Mouse (Mus musculus): Measurements from ENCODE around the gene Frmd5.

Frmd5 gene

DNA sequence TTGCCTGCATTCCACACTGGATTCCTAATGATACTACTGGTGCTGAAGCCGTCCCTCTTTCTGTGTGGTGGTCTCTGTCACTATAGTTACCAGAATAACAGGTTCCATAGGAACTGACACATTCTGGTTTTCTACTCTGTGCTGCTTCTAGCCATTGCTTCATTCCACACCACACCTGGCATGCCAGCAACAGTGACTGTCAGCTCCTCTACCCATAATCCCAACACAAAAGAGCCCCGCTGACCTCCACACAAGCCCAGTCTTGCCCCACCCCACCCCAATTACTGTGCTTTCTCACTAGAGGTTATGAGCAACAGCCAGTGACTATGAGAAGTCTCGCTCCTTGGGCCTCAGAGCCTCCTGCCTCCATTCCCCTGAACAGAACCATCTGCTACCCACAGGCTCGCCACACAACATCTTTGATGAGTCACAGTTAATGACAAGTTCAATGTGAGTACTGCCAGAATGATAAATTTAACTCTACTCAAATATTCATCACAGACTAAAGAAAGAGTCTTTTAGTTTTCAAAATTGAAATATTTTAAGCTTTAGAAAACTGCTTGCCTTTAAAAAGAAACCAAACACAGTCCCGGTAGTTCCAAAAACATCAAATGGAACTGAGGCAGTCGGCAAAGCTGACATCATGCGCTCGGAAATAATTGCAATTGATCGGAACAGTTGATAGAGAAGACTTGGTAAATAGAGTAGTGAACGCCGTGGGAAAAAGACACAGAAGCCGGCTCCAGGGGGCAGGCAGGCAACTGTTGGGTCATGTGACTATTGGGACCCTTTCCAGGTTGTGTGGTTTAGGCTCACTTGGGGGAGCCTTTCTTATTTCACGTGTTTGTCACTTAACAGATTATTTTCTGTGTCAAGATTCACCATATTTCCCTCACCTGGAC lies 185.4 kb downstream of the Frmd5 start:
- DNase-seq (ENCODE audit: low spot score in 2 of 2): no peak

DNA sequence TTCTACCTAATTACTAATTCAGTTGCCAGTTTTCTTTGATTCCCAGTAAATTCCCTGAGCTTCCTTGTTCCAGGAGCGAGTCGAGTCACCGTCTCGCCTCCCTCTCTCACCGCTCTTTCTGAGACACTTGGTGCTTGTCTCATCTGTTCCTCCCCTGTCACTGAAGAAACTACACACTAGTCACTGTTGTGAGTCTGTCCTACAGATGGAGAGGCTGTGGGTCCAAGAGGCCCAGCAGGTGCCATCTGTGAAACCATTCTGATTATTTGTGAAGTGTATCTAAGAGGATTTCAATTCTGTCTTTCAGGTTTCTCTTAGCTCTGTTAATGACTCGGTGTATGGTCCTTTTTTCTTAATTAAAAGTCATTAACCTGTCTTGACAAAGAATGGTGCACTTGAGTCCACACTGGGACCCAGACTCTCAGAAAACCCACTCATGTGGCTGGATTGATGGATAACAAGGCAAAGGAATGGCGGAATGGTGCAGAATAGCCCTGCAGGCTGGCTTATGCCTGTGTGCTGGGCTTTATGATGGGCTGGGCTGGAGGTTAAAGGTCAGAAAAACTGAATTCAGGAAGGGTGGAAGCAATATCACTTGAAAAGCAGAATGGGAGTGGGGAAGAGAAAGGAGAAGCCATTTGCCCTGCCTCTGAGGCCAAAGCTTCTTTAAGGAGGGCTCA lies 186.2 kb downstream of the Frmd5 start:
- DNase-seq (ENCODE audit: low spot score in 2 of 2): no peak

DNA sequence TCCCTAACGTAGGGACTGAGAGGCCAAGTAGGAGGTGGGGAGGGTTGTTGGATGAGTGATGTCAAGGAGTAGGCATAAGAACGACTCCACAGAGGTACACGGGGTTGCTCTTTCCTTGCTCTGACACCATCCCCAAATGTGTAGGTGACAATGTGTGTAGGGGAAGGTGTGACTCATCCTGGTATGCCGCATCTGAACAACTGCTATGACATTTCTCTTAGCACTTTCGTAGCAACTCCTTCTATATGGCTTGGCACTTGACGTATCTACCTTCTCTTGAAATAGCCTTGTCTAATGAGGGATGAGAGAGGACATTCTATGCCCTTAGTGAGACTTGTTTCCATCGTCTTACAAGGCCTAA lies 191.7 kb downstream of the Frmd5 start:
- DNase-seq (ENCODE audit: low spot score in 2 of 2): no peak

DNA sequence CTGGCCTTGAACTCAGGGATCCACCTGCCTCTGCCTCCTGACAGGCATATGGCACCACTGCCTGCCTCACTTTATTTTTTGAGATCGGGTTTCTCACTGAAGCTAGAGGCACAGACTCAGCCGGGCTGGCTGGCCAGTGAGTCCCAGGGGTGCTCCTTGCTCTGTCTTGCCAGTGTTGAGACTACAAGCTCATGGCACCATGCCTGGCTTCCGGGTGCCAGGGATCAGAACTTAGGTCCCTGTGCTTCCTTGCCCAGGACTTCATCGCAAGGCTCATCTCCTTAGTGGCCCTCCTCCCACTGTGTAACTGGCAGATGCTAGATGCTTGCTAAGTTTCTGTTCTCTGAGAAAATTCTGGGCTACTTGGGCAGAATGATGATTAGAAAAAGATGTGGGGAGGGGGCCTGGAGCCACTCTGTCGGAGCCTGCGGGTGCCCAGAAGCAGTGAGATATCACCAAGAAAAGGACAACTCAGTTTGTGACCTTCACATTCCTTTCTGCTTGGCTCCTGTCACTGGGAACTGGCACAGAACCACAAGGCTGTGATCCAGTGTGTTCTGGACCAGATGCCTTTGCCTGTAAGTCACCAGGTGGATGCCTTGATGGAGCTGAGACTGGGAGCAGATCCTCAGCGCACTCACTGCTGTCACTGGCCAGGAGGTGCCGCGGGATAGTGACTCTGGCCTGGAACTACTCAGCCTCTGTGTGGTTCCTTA lies 192.2 kb downstream of the Frmd5 start:
- no peak for DNase-seq (ENCODE audit: low spot score in 2 of 2)

DNA sequence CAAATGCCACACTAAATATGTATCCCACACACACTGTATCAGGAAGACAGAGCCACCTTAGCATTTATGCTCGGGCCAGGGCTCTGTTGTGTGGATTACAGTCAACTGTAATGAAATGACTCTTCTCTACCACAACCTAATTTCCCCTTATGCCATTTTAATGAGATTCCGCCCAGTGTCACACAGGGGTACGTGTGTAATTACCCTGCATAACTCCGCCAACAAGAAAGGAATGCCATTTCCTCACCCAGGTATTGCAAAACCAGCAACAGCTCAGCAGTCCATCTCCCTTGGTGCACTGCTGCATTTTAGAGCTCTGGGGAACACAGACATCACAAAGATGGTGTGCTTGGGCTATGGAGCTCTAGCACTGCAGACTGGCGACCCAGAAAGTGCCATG lies 194.8 kb downstream of the Frmd5 start:
- DNase-seq (ENCODE audit: low spot score in 2 of 2): no peak

DNA sequence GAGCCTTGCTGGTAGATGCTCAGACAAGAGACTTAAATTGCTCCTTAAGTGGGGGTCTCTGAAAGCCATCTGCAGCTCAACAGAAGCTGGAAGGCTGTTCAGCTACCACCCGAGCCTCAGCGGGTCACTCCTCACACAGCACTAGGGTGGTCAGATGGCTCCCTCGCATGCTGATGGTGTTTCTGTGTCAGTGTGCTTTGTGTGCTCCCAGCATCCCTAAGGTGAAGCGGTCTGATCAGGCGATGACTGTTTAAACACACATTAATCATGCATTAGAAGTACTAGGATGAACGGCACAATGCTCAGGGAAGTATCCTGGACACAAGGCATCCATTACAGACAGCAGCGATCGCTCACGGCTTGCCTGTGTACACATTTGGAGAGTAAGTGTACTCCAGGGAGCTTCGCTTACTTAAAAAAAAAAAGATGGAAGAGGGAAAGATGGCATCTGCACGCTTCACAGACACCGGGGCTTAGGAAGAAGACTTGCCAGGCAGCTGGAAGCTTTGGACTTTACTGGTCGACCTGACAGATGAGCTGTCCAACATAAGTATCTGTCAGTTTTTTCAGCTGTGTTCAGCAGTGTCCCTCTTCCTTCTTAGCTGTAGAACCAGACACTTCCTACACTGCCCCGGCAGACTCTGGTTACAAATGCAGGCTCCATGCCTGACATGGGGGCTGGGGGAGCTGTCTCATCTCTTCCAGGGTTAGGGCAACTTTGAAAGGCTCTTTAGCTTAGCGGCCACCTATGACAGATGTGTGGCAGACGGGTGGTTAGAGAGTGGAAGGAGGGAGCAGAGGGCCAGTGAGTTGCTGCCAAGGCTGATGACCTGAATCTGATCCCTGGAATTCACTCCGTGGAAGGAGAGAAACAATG lies 196.6 kb downstream of the Frmd5 start:
- no peak for DNase-seq (ENCODE audit: low spot score in 2 of 2)

DNA sequence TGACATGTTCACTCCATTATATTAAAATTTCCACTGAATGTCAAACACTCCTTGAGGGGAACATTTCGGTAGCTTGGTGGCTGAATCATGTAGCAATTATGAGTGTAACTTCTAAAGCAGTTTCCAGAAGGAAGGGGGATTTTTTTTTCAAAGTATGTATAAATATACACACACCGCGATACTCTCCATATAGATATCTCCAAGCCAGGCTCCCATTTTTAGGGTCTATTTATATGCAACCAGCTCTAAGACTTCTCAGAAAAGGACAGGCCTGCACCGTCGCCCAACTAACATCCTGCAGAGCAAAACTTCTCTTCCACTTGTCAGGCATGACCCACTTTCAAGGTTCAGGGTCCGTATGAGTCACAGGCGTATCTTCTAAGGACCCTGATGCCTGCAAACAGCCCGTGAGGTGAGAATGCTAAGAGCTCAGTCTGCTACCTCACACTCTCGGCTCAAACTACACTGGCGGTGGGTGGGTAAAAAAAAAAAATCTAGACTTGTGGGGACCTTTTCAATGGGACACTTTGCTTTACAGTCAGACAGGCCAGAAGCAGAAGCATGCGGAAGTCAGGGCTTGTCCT lies 197.7 kb downstream of the Frmd5 start:
- no peak for DNase-seq (ENCODE audit: low spot score in 2 of 2)

DNA sequence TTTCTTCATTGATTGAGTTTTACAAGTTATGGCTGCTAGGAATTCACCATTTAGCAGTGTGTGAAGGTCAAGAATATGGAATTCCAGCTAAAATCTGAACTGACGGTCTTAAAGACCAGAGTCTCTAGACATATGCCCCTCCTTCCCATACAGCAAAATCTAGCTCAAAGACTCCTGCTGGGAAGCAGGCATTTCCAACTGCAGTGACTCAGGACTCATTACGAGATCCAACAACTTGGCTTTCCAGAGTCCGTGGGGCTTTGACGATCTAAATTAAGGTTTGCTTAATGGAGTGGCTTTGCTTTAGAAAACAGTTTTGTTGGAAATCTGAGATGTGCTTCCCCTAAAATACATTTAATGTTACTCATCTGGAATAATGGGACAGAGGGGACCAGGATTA lies 204.5 kb downstream of the Frmd5 start:
- DNase-seq (ENCODE audit: low spot score in 2 of 2): no peak

DNA sequence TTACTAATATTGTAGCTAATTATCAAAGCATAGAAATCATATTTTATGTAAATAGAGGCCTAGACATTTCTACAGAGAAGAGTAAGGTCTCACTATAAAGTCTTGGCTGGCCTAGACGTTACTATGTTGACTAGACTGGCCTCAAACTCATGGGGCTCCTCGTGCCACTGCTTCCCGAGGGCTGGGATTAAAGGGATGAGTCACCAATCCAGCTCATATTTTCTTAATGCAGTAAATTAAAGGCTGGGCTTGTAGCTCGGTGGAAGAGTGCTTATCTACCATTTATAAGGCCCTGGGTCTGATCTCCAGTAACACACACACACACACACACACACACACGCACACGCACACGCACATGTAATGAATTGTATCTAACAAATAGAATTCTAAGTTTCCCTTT lies 205.3 kb downstream of the Frmd5 start:
- DNase-seq (ENCODE audit: low spot score in 2 of 2): no peak

DNA sequence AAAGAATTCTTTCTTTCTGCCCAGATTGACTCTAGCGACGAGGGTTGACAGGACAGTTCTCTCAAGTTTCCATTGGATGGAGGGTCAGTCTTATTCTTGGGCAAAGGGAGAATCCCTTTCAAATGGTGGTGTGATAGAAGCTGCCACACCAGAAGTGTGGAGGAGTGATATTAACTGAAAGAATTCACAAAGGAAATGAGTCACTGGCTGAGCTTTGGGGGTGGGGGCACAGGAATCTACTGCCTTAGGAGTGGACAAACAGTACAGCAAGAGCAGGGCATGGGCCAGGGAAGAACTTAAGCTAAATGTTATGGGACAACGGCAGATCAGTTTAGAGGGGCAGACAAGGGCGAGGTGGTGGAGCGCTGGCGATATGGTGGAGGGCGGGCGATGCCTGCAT lies 206.2 kb downstream of the Frmd5 start:
- DNase-seq (ENCODE audit: low spot score in 2 of 2): no peak

DNA sequence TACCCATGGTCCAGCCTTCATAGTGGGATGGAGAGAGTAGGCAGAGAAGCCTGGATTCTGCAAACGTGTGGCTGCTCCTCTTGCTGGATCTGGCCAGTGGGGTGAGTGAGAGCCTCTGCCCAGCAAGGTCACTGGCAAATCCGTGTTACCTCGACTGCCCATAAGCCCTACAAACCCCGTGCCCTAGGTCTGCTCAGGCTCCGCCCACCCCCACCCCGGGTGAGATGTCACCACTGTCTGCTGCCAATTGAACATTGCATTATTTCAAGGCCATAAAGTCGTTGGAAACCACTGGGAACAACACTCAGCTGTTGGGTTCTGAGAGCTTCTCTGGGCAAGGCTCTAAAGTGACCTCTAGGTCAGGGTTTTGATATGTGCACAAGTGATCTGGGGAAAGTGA lies 208.6 kb downstream of the Frmd5 start:
- no peak for DNase-seq (ENCODE audit: low spot score in 2 of 2)

DNA sequence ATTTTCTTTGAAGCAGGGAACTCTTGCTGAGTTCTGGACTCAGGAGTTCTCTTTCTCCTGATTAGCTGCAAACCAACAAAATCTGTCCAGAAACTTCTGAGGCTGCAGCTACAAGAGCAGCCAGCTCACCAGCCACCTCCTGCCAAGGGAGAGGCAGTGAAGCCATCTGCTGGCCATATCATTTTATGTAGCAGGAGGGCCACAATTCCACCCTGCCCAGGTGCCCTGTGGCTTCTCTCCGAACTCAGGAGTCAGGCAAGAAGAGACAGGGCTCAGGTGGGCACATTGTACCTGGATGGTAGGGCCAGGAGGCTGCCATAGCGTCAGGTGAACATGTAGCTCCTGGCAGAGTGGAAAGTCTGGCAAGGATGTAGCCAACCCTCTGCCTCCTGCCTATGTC lies 210.3 kb downstream of the Frmd5 start:
- no peak for DNase-seq (ENCODE audit: low spot score in 2 of 2)

DNA sequence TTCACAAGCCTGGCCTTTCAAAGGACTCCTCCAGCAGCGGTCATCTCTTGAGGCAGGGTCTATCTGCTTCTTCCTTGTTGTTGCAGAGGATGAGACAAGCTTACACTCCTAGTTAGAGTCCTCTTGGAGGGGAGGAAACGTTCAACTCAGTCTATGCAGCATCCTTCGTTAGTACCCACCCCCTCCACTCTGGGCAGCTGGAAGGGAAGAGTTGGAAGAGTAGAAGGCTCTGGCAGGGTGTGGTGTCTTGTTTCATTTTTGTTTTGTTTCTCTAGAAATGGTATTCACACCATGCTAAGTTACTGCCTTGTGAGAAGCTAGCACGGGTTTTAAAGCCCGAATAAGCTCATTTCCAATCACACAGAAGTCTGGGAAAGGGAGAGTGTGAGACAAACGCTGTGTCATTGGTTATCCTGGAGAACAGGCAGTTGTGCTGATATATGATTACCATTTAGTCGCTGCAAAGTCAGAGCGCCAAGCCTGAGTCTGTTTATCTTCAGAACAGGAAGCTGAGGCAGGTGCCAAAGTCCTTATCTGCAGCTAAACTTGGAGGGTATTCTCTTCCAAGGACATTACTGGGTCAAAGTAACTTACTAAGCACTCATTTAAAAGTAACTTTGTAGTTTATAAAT lies 212.1 kb downstream of the Frmd5 start:
- no peak for DNase-seq (ENCODE audit: low spot score in 2 of 2)

DNA sequence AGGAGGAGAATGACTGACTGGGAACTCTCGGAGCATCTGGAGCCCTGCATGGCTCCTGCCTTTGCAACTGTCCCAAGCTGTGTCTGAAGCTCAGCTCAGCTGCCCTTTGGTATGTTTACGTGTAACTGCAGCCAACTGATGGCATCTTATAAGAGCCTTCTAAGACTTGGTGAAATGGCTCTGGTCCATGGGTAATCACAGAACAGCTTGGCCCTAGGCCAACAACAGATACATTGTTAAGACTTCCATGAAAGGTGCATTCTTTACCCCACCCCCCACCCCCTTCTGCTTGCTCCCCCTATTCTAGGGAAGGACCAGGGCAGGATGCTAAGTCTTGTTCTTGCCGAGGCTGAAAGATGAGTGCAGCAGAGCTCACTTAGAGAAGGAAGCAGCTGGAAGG lies 212.8 kb downstream of the Frmd5 start:
- no peak for DNase-seq (ENCODE audit: low spot score in 2 of 2)

DNA sequence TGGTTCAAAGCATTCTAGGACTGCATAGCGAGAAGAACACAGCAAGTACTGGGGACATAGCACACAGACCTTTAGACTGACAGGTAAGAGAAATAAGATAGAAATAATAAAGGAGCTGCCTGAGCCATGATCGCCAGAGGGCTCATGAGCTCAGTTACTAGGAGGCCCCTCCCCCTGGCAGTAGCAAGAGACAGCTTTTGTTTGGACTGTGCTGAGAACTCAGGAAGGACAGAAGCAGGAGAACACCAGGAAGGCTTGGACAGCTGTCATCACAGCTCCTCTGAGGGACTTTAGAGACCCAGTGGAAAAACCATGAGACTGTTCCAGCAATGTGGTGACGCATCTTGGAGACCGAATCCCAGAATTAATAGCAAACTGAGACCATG lies 218.6 kb downstream of the Frmd5 start:
- DNase-seq (ENCODE audit: low spot score in 2 of 2): no peak

DNA sequence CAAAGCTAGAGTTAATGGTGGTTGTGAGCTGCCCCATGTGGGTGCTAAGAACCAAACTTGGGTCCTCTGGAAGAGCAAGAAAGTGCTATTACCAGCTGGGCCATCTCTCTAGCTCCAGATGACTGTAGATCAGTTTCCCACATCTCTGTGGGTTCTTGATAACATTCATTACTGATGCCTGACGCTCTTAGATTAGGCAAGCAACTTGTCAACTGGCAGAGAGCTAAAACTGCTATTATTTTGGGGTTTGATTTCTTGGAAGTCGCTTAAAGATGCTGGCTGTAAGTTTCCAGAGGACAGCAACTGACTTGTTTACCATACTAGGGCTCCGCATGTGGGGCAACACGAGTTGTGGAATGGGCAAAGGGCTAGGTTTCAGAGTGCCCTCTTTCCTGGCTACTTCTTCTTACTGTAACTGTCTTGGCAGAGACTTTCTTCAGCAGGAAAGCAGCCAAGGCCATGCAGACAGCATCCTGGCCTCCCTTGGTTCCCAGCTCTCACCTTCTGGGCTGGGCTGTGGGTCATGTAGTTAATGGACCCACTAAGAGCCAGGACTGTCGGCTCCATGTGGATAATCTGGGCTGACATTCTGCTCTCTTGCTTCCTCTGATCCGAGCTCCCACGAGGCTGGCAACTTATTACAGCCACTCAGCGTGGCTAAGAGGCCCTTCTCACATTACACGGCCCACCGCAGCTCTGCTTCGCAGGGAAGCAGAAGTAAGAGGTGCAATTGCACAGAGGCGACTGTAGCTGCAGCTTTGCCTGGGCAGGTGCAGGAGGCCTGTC lies 219.2 kb downstream of the Frmd5 start:
- no peak for DNase-seq (ENCODE audit: low spot score in 2 of 2)

DNA sequence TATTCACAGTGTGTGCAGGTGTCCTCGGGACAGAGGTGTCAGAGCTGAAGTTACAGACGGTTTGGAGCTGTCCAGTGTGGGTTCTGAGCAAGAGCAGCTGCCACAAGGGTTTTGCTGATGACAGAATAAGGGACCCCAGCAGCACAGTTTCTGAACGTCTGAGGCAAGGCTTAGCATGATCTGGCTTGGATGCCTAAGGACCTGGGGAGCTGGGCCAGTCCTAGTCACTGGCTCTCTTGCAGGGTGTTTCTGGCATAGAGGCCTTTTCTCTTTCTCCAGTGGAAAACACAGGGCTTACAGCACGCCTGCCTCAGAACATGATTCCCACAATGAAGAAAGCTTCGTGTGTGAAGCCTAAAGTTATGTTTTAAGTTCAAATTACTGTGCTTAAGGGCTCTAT lies 222.2 kb downstream of the Frmd5 start:
- no peak for DNase-seq (ENCODE audit: low spot score in 2 of 2)

DNA sequence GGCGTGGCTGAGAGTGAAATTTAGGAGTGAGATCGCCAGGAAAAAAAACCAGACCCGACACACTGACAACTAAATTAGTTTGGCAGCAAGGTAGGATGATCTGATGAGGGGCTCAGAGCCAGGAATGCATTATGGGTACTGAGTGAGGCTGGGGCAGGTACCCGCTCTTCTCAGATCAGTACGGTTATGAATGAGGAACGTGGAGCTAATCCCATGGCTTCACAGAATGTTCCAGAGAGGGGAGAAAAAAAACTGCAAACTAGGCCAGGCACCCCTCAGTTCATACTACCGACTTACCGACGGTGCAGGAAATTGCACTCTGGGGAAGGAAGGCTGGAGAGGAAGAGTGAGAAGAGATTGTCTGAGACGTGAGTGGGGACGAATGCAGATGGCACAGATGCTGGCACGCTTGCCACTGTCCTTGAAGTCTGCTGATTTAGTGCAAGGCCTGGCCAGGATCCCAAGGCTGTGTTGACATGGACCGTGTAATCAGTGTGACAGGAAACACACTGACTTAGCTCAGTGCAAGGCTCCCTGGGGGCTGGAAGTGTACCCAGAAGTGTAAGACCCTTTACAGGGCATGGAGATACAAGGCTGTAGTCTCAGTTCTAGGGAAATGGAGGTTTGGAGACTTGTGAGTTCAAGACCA lies 223.3 kb downstream of the Frmd5 start:
- no peak for DNase-seq (ENCODE audit: low spot score in 2 of 2)

DNA sequence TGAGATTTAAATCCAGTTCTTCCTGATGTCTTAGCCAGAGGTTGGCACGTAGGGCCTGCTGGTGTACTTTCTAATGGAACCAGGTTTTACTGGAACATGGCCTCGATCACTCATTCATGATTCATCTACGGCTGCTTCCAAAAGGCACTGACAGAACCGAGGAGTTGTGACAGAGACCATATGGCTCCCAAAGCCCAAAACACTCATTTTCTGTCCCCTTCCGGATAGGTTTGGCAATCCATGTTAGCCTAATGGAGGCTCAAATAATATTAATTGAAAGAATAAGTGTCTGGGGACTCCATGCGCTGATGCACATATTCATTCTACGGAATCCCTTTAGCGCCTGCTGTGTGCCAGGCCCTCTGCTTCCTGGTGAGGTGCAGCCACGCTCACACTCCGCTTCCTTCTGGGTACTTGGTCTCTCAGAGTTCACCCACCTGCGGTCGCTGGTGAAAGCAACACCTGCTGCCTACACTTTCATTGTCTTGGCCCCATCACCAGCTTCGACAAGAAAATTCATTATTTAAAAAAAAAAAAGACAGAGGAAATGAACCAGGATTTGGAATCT lies 224.0 kb downstream of the Frmd5 start:
- DNase-seq (ENCODE audit: low spot score in 2 of 2): no peak

All from spleen, postnatal 10 days (tissue).